Mouse (Mus musculus): ENCODE results near the gene Sec16b.

Gene Sec16b

DNA sequence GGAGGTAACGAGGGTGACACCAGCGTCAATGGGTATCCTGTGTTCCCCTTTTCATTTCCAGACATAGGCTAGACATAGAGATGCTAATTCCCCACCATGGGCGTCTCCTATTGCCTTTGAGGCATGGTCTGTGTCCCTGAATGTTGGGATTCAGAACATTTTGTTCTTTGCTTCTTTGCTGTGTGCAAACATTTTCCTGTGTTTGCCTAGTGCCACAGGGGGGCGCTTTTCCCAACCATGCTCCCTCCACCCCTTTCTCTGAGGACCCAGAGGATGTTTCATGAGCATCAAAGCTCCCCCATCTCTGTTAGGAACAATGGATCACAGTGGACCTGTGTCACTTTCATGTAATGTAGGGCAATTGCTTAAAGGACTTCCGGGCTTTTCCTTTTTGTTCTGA lies 51.6 kb downstream of the Sec16b start:
- no peak for DNase-seq (ENCODE audit: low spot score in 2 of 2)

GRCm38 (mm10) chr1:157559986-157560385 lies 53.5 kb downstream of the Sec16b start:
- DNase-seq (ENCODE audit: low spot score in 2 of 2), result no peak

DNA sequence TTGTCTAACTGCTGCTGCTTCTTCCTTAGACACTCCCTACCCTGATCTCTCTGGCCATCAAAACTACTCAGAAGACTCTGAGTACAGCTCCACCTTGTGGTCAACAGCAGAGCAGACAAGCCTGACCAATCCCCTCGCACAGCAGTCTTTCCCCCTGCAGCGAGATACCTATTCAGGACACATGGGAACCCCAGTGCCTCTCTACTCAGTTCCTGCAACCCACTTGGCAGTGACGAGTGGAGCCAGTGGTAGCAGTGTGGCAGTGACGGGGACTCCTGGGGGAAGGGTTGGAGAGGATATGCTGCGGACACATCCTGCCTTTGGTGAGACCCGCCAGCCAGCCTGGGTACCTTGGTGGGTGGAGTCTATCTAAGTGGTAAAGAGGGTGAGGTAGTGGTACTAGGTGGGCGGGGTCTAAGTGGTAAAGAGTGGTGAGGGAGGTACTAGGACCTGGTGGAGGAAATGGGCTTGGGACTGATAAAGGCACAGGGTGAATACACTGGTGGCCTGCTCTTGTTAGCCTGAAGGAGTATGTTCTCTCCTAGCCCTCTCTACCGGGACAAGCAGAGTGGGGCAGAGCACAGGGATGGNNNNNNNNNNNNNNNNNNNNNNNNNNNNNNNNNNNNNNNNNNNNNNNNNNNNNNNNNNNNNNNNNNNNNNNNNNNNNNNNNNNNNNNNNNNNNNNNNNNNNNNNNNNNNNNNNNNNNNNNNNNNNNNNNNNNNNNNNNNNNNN lies 54.3 kb downstream of the Sec16b start:
- DNase-seq (ENCODE audit: low spot score in 2 of 2), result no peak

GRCm38 (mm10) chr1:157567819-157568218 lies 61.3 kb downstream of the Sec16b start:
- DNase-seq (ENCODE audit: low spot score in 2 of 2), result no peak

DNA sequence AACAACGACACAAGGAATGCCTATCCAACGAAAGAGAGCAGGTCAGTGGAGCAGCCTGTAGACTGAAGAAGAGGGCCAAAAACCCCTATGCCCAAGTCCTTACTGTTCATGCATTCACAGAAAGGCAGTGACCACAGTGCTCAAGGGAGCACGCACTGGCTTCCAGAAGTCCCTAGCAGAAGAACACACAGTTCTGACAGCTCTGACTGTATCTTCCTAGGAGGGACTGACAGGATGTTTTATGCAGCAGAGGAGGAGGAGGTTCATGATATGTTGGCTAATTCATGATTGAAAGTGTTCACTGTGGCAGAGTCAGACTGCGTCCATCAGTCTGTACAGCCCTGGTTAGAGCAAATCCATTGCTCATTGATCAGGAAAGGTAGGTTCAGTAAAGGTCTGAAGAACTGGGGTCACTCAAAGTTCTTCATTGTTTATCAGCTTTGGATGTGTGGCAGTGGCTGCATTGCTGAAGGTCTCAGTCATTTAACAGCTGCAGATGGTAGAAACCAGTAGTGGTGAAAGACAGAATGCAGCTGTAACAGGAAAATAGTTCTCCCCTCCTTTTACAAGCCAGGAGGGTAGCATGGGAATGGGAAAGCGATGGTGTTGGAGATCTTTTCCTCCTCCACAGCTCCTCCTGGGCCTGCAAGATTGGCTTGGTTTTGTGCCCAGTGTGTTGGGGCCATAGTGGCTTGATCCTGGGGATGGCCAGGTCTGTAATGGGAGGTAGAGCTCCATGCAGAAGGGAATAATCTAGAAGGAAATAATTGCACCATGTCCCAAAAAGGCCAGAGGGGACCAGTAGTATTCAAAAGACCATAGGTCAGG lies 62.9 kb downstream of the Sec16b start:
- DNase-seq (ENCODE audit: low spot score in 2 of 2), result no peak

DNA sequence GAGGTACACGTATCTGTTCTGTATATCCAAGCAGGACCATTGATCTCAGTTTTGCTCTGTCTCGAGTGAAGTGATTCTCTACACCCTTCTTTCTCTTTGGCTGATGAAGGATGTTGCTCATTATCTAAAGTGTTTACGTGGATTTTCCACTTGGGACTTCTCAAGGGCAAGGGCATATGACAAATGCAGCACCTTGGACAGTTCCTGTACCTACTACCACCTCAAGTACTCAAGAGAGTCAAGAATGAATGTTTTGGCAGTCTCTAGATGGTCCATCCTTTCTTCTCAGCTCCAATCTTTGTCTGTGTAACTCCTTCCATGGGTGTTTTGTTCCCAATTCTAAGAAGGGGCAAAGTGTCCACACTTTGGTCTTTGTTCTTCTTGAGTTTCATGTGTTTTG lies 68.8 kb downstream of the Sec16b start:
- DNase-seq (ENCODE audit: low spot score in 2 of 2), result no peak

DNA sequence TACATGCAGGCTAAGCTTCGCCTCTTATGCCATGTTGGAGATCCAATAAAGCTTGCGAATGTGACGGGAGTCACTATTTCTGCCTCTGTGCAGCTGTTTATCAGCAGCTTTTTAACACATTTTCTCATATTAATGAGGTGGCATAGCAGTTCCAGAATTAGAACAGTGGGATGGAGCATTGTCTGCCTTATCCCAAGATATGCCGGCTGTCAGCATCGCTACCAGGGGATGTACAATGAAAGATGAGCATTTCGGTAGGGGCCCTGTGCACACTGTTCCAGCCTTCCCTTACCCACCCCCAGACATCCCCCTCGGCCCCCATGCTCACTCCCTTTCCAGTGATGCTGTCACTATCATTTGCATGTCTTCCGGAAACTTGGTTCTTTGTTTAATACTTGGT lies 71.8 kb downstream of the Sec16b start:
- no peak for DNase-seq (ENCODE audit: low spot score in 2 of 2)

DNA sequence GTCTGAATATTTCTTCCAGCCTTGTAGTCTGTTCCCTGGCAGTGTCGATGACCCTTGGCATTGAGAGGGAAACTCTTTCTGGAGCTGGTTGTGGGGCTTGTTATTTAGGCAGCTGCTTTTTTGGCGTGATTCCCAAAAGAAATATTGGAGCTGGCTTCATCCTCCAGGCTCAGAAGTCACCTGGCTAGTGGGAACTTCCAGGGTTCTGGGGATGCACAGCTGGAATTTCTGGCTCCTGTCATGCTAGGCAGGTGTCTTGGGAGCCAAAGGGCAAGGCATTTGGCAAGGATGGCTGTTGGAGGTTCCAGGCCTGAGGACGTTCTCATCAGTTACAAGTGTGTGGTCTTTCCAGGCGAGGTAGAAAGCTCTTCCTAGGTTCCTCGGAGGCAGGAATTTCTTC lies 80.0 kb downstream of the Sec16b start:
- DNase-seq (ENCODE audit: low spot score in 2 of 2), result no peak

DNA sequence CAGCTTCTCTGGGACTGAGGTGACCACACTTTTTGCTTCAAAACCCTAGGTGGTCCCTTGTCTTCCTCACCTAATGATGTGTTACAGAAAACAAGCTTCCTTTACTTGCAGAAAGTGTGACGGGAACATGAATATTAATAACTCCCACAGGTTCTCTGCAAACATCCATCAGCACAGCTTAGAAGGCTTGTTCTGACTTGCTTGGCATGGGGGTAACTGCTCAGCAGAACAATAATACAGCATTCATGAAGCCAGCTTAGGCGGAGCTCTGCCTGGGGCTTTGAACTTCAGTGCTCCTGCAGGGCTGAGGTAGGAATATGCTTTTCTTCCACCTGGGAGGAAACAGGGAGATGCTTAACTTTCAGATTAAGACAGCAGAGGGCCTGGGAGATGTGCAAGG lies 85.5 kb downstream of the Sec16b start:
- no peak for DNase-seq (ENCODE audit: low spot score in 2 of 2)

GRCm38 (mm10) chr1:157594561-157594960 lies 88.0 kb downstream of the Sec16b start:
- DNase-seq (ENCODE audit: low spot score in 2 of 2), result no peak

GRCm38 (mm10) chr1:157595165-157595564 lies 88.6 kb downstream of the Sec16b start:
- no peak for DNase-seq (ENCODE audit: low spot score in 2 of 2)

GRCm38 (mm10) chr1:157604513-157604912 lies 98.0 kb downstream of the Sec16b start:
- no peak for DNase-seq (ENCODE audit: low spot score in 2 of 2)

Data from right cerebral cortex, adult 2 months (tissue).